Mouse (Mus musculus) WW6 (cell line): ENCODE measurements around the gene Tepp.

Source experiments
- DNase-seq: peaks from one replicate; pipeline ENCODE4 v3.0.0-alpha.2; 2013; ENCODE audit warnings: low read depth, low spot score

The Tepp gene

GRCm38 (mm10) chr8:95331156-95331719 lies 20.9 kb downstream of the Tepp start:
- no peak for DNase-seq

GRCm38 (mm10) chr8:95331720-95332436 lies 21.5 kb downstream of the Tepp start, which contains the start of the genes Zfp319 and Usb1:
Zfp319 (minus strand) TSS chr8:95331950.
Usb1 (plus strand) TSS chr8:95332284.
- peak; percentile 91 for DNase-seq

- no peak for DNase-seq
Measured at GRCm38 (mm10) chr8:95332437-95333199, 22.3 kb downstream of the Tepp start.

- no peak for DNase-seq
Measured at GRCm38 (mm10) chr8:95335706-95336105, 25.3 kb downstream of the Tepp start.

GRCm38 (mm10) chr8:95336363-95336762 lies 26.0 kb downstream of the Tepp start:
- DNase-seq: no peak

GRCm38 (mm10) chr8:95341721-95342120 lies 31.4 kb downstream of the Tepp start:
- DNase-seq: no peak

GRCm38 (mm10) chr8:95344668-95345067 lies 34.3 kb downstream of the Tepp start:
- no peak for DNase-seq

GRCm38 (mm10) chr8:95346643-95347545 lies 36.5 kb downstream of the Tepp start:
- DNase-seq: no peak

GRCm38 (mm10) chr8:95348356-95348755 lies 38.0 kb downstream of the Tepp start:
- no peak for DNase-seq

- no peak for DNase-seq
Measured at GRCm38 (mm10) chr8:95348811-95349630, 38.7 kb downstream of the Tepp start.

- DNase-seq: no peak
Measured at GRCm38 (mm10) chr8:95351461-95351860, 41.1 kb downstream of the Tepp start.

GRCm38 (mm10) chr8:95352151-95352870 lies 41.9 kb downstream of the Tepp start, which contains the start of gene Mmp15:
Mmp15 (plus strand) TSS chr8:95352268.
- peak; percentile 76 for DNase-seq

- peak; percentile 58 for DNase-seq
Measured at GRCm38 (mm10) chr8:95352871-95353866, 42.8 kb downstream of the Tepp start.

- no peak for DNase-seq
Measured at GRCm38 (mm10) chr8:95354606-95355005, 44.2 kb downstream of the Tepp start.

- DNase-seq: no peak
Measured at GRCm38 (mm10) chr8:95358550-95359411, 48.4 kb downstream of the Tepp start.

- DNase-seq: no peak
Measured at GRCm38 (mm10) chr8:95360181-95361015, 50.0 kb downstream of the Tepp start.

- no peak for DNase-seq
Measured at GRCm38 (mm10) chr8:95361016-95361341, 50.6 kb downstream of the Tepp start.
